Mouse (Mus musculus) neural tube, embryonic 10.5 days (tissue): Measurements from ENCODE around the gene Smco4.
"Not testable (repeated sequence)": the region's sequence is repeated elsewhere in the genome, so short reads cannot be mapped to it uniquely, and the experiment has no call there.

Source experiments
- DNase-seq: peaks from one replicate; pipeline ENCODE4 v3.0.0-alpha.2; 2017; ENCODE audit warnings: low spot score; ENCODE audit errors: extremely low spot score

Smco4 gene

DNA sequence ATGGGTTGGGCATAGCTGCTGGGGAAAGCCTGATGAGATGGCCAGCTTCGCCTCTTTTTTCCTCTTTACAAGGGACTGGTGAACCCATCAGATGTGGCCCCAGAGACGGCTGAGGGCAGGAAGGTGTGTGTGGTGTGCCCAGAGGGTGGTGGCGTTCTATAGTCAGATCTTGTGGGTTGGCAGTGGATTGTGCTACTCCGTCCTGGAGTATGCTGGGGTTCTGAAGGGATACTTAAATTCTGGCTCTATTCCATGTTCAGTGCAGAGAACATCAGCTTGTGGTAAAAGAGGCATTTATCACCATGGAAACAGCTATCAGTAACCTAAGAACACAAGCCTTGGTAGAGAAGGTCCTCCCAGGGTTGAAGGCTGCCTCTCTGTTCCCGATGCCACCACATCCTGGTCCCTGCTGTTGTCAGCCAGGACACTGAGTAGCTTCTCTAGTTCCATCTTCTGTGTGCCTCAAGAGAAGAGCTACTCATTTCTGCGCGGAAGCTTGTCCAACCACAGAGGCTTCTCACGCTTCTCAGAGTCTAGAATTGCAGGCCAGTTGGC lies 45.8 kb downstream of the Smco4 start:
- DNase-seq = no peak

DNA sequence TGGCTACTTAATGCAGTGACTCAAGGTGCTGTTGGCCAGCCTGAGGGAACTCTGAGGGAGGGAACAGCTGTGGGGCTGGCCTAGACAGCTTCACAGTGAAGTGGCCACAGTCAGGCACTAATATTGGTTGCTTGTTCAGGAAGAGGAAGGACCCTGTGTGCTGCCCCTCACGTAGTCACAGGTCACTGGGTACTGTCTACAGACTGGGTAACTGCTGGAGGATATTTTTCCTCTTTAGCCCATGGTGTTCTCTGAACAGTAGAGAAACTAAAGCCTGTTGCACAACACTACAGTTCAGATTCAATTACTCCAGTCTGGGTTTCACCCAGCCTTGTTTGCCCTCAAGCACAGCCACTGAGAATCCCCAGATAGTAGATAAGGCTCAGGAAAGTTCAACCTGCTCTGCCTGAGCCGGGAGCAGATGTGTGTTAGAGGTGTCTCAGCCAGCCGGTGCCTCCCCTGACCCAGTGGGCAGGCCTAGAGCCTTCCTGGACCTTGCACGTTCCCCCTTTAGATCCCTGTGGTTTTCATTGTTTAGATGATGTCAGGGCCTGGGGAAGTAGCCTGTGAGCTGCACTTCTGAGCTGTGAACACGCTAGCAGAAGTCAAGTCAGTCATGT lies 48.6 kb downstream of the Smco4 start:
- DNase-seq = no peak

DNA sequence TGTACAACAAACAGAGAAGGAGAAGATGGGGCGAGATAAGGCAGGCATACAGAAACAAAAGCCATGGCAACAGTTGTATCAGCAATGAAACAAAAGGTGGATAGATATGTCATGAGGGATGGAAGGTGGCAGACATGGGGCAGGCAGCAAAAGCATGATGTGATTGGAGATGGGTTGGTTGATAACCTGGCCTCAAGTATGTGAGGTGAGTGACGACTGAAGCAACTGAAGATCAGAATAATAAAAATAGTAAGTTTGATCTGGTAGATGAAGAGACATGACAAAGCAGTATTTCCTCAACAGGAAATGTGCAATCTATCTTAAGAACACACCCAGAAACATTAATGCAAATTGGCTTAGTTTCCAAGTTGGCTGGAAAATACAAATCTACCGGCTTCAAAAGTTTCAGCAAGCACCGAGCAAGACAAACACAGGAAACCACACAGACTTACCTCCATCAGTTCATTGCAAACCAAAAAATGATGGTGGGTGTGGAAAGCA lies 57.3 kb downstream of the Smco4 start:
- DNase-seq = no peak

DNA sequence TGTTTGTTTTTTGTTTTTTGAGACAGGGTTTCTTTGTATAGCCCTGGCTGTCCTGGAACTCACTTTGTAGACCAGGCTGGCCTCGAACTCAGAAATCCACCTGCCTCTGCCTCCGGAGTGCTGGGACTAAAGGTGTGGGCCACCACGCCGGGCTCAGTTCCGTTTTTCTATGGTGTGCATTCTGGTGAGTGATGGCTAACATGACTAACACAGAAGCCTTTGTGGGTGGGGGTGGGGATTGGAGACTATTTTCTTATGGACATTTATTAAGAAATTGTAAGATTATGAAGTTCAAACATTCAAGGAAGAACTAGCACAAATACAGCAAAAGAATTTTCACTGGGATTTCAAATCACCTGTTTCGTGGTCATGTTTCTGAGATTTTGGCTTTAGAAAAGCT lies 57.8 kb downstream of the Smco4 start:
- not testable (repeated sequence) for DNase-seq

DNA sequence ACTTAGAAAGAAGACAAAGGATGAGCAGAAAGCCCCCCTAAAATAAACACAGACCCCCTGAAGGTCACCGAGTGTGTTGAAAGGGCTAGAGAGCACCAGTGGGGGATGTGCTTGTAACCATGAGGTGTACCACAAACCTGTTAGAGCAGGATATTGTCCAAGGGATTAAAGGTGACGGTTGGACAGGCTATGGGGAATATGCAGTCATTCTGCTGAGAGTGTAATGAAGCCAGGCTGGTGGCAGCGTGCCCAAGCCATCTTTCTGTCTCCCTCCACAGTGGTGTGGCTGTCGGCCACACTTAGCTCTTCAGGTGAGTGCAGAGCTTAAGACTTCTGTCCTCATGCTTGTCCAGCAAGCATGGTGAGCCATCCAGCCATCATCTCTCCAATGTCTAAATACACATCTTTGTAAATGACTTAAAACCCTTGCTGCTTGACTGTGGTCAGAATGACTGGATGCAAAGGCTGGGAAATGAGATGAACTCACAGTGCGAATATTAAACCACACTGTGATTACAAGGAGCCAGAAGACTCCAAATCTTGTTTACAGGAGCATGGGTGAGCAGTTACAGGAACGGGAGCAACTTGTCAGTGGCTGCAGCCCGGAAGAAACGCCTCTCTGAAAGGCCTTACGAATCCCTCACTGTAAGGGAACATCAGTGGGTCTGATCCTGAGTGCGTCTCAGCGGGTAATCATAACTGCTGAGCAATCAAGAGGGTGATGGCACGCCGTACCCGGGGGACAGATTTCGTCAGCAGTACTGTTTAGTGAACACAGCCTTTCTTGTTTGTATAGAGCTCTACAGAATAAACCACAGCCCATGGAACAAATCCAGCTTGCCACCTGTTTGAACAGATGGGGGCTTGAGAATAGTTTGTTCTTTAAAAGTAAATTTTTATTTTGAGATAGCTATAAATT lies 59.0 kb downstream of the Smco4 start:
- DNase-seq = no peak

DNA sequence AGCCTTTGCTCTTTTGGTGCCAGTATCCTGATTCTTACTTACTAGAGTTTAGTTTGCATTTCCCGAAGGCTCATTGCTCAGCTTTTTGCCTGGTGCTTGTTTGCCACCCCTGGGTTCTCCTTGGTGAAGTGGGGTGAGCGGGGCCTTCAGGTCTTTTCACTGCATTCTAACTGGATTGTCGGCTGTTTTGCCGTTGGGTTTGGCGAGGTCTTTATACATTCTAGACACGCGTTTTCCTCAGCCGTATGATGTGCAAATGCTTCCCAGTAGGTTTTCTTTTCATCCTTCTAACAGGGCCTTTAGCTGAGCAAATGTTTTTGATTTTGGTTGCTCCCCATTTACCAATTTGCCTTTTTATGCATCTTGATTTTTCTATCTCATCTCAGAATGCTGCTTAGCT lies 60.1 kb downstream of the Smco4 start:
- DNase-seq = no peak

DNA sequence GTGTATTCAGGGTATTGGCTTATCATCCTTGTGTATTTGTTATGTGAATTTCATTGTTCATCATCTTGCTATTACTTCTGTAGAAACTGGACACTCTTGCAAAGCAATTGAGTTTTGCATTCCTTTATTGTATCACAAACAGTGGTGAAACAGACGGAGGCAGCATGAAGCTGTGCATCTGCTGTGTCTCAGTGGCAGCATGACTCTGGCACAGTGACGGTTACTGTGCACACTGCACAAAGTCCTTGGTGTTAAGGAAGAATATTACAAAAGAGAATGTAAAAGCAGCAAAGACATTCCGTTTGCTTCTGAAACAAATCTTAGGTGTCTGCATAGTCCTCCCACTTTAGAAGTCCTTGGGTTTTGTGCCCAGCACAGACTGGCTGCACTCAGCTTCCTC lies 67.2 kb downstream of the Smco4 start:
- DNase-seq = no peak

DNA sequence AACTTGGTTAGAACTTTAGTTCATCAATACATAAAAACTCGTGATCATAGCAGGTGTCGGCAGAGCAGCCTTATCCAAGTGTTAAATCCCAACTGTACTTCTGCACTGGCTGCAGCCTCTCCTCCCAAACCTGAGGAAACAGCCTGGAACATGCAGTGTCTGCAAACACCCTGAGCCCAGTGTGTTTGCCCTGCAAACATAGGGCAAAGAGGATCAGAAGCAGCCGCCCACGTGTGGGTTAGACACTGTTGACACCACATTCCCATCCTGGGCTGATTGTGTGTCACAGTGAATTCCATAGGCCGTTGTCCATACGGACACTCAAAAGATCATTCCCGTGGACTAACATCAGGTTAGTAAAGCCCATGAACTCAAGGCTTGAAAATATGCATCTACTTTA lies 69.1 kb downstream of the Smco4 start:
- DNase-seq = no peak

DNA sequence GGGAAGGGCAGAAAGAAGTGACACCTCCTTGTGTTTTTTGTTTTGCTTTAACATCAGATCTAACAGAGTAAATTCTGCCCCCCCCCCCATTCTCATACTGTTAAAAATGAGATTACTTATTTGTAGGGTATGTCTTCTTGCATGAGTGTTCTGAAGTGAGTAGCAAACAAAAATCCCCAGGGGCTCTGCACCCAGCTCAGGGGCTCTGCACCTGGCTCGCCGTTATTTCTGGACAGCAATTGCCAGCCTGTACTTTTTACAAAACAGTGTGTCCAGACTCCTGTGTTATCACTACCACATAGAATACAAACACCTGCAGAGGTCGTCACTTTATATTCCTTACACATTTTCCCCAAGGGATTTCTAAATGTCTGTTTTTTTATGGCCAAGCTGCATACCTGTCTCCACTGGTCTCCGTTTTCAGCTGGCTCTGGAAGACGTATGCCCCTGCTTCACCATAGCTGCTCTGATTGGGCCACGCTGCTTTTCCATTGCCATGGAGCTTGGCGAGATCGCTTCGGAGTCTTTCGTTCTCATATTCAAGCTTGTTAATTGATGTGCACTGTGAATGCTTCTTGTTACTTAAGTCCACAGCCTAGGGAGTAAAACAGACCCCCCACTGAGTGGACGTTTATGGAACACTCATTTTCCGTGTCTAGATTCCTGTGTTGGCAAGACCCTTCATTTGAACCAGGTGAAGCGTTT lies 81.7 kb downstream of the Smco4 start:
- DNase-seq = no peak

DNA sequence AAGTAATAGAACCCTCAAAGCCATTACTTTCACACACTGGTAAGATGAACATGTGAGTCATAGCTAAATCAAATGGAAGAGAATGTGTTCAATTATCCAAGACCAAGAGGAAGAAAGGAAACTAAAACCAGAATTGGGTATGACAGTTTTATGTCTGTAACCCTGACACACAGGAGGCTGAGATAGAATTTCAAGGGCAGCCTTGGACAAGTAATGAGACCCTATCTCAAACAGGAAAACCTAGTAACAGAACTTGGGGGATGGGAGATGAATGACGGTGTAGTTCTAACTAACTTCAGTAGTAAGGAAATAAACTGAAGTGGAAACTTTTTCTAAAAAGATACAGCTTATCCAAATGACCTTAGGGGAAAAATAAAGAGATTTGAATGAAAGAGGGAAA lies 85.2 kb downstream of the Smco4 start:
- DNase-seq = no peak

DNA sequence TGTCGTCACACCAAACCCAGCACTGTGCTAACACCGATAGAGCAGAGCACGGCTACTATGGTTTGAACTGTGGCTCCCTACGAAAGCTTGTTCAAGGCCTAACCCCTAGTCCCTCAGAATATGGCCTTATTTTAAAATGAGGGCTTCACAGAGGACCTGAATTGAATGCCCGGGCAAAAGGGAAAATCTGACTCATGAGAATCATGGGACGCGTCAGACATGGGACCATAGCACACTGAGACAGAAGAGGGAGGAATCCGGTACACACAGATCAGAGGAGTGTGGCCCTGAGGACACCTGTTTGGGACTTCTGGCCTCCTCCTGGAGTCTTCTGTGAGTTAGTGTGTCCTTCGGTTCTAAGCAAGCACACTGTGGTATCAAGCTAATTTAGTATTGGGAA lies 85.7 kb downstream of the Smco4 start:
- DNase-seq = no peak

DNA sequence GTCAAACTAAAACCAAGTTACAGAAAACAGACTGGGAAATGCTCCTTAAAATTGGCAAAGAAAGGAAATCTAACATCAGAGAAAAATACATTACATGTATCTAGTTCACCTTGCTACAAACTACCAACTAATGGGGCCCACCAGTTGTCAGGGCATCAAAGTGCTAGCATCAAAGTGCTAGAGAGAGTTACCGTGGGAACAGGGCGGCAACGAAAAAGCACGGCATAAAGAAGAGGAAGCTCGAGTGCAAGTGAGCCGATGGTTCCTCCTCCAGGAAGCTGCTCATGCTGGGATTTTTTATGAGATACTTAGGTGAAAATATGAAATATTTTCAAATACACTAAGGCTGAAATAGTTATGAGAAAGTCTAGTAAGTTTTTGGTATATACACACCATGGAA lies 86.9 kb downstream of the Smco4 start:
- no peak for DNase-seq

DNA sequence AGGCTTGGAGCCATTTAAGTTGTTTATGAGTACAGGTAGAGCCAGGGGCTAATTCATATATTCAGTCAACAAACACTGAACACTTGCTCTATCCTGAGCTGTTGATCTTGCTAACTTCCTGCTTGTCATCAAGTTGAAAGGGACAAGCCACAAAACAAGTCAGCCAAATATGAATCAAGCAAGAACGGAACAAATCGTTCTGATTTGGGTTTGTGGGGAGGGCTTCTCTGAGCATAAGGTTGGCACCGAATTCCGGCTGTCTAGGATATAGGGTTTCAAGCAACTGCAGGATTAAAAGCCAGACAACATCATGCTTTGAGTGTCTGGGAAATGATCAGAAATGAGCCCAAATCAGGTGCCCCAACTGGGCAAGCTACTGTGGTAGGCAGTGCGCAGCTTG lies 88.8 kb downstream of the Smco4 start:
- DNase-seq = no peak

DNA sequence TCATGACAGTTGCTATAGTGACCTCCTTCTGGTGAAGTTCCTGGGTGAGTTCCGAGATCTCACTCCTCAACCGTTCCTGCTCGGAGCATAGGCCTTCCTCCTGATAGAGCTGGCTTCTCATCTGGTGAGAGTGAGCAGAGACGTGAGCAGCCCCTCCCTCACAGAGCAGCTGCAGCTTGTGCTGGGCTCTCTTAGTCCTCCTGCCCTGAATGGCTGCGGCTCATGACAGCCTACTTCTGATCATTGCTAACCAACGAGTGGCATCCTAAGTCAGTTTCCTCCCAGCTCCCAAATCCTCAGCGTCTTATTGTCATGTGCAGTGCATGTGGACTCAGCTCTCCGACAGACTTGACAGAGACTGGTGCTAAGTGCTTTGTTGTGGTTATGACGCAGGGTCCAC lies 91.0 kb downstream of the Smco4 start:
- DNase-seq = no peak

DNA sequence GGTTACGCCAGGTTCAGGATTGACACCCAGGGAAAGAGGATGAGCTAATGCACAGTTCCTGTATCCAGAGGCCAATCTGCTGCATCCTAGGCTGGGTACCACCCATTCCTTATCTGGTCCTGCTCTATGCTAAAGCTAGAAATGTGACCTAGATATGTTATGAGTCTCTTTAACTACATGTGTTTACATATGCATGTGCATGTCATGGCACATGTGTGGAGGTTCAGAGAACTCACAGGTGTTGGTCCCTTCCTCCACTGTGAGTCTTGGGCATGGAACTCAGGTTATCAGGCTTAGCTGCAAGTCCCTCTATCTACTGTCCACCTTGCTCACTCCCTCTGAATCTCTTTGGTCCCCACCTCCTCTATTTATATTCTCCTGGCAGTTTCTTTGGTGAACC lies 92.7 kb downstream of the Smco4 start:
- no peak for DNase-seq

DNA sequence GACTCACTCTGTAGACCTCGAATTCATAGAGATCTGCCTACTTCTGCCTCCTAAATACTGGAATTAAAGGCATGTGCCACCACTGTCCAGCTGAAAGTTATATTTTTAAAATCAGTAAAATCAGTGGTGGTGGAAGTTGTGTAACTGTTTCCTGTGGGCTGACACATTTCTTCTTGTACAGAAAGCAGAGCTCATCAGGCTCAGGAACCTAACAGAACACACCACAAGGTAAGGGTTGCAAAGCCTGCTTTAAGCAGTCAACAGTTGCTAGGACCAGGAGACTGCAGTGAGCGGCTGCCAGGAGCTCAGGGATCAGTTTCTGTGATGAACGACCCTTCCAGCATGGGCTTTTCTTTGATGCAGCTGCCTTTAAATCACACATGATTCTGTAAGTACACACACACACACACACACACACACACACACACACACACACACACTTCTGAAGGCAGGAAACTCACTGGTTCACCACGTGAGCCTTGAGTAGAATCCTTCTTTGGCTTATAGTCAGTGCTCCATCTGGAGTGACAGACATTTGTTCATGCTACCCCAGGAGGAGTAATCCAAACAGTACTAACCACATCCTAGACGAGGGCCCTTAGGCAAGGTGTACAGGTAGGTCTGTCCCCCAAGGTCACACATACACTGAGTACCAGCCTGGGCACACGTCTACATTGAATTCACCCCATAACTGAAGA lies 94.1 kb downstream of the Smco4 start:
- DNase-seq = no peak

DNA sequence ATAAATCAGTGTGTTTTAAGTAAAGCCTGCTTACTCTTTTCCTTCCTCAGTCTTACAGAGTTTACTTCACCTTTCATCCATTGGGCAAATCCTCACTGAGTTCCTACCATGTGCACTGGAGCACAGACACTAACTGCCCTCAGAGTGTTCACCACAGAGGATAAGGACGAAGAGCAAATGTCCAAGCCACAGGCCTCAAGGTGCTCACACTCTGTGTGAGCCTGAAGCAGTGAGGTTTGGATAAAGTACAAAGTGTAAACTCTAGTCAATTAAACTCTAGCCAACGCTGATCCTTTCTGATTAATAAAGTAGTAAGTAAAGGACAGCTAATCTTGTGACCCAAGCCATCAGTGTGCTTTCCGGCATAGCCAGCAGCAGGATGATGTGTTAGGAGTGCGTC lies 100.9 kb downstream of the Smco4 start:
- no peak for DNase-seq
